19 mouse cellular contexts compared by ENCODE assay signal in genomic region chr4:47497811-47498385, GRCm38 (mm10). TPM values are rescaled to one million over a fixed set of nuclear protein-coding genes. Genes with fewer than 3 reads are reported as not detected.
DNase-seq lines count a peak whose midpoint lies in the region; ATAC-seq and TF ChIP-seq lines count a peak whose summit lies in the region.
"Had no signal": no experiment of that assay in that cellular context is flagged by ENCODE, and none has a peak within 500 bp of the region (broad histone marks: within the 10 kb centered on the region; RNA-seq: fewer than 3 reads in every experiment).

No protein-coding gene starts in this region.

- H3K27me3 ChIP-seq in intestine, embryonic 15.5 days (replicated peaks), result no peaks in the 10 kb centered on the region
- H3K27me3 ChIP-seq in hindbrain, postnatal 0 days (ENCODE audit: insufficient read depth, low read length), result no peaks in the 10 kb centered on the region
- H3K27me3 ChIP-seq: embryonic facial prominence, embryonic 15.5 days; lung, embryonic 15.5 days; midbrain, embryonic 12.5 days had no signal

- no peak for TF ChIP-seq CTCF in hindbrain, postnatal 0 days (IDR thresholded peaks at IDR 0.05; ENCODE audit: low read depth)

- peak; percentile 64 for ATAC-seq in intestine, embryonic 15.5 days
- no peak for ATAC-seq in hindbrain, postnatal 0 days

- no peaks in the 10 kb centered on the region for H3K36me3 ChIP-seq in intestine, embryonic 15.5 days
- no peaks in the 10 kb centered on the region for H3K36me3 ChIP-seq in hindbrain, postnatal 0 days (ENCODE audit: insufficient read depth, low read length)
- H3K36me3 ChIP-seq: embryonic facial prominence, embryonic 15.5 days; hindbrain, embryonic 13.5 days; lung, embryonic 15.5 days; midbrain, embryonic 12.5 days had no signal

- 58% methylated on average over 7 of the region's 7 CpGs for WGBS in intestine, embryonic 15.5 days
- 65% methylated on average over 7 of the region's 7 CpGs for WGBS in hindbrain, postnatal 0 days

- H3K9me3 ChIP-seq in intestine, embryonic 15.5 days, result no peaks in the 10 kb centered on the region
- no peaks in the 10 kb centered on the region for H3K9me3 ChIP-seq in hindbrain, postnatal 0 days (ENCODE audit: low read length)
- H3K9me3 ChIP-seq: embryonic facial prominence, embryonic 15.5 days; hindbrain, embryonic 13.5 days; lung, embryonic 15.5 days; midbrain, embryonic 12.5 days had no signal

- H3K4me2 ChIP-seq in intestine, embryonic 15.5 days (replicated peaks), result no peak overlapping the region
- H3K4me2 ChIP-seq in hindbrain, postnatal 0 days (ENCODE audit: low read depth, low read length), result no peak overlapping the region
- H3K4me2 ChIP-seq: embryonic facial prominence, embryonic 15.5 days; hindbrain, embryonic 13.5 days; lung, embryonic 15.5 days; midbrain, embryonic 12.5 days had no signal

- intact Hi-C loops in left cerebral cortex, postnatal 36 days (cut with DNase I), result no loop called here

- H3K4me3 ChIP-seq in intestine, embryonic 15.5 days (replicated peaks), result no peak overlapping the region
- H3K4me3 ChIP-seq in hindbrain, postnatal 0 days (ENCODE audit: low read length), result no peak overlapping the region
- H3K4me3 ChIP-seq: embryonic facial prominence, embryonic 15.5 days; heart, adult 2 months; hindbrain, embryonic 13.5 days; lung, embryonic 15.5 days; midbrain, embryonic 12.5 days had no signal

- no peak overlapping the region for H3K9ac ChIP-seq in intestine, embryonic 15.5 days
- H3K9ac ChIP-seq in hindbrain, postnatal 0 days (replicated peaks; ENCODE audit: low read length), result no peak overlapping the region
- H3K9ac ChIP-seq: embryonic facial prominence, embryonic 15.5 days; hindbrain, embryonic 13.5 days; lung, embryonic 15.5 days; midbrain, embryonic 12.5 days had no signal

- DNase-seq in adrenal gland, postnatal 10 days, result peak; percentile 10
- DNase-seq in adrenal gland, adult 18-20 months (ENCODE audit: low spot score in 2 of 2), result no peak
- DNase-seq in 3134 (ENCODE audit: extremely low read depth, insufficient read length, low spot score), result peak; percentile 32
- DNase-seq in adrenal gland, postnatal 36 days, result peak; percentile 18 to 30
- no peak for DNase-seq in left cerebral cortex, postnatal 36 days (ENCODE audit: low spot score in 2 of 2)
- no peak for DNase-seq in Muller cell, postnatal 12 days (ENCODE audit: inconsistent ontology term)
- DNase-seq in hindbrain, postnatal 0 days (ENCODE audit: low spot score), result no peak
- DNase-seq: B cell, adult 2 months; cerebellum, adult 8-10 months; heart, adult 2 months; kidney, adult 11 months; thymus, adult 18-20 months had no signal

- H3K4me1 ChIP-seq in intestine, embryonic 15.5 days (replicated peaks), result 0 out of 2 replicates have a peak, but pooled peaks cover 5% of the 10 kb centered on the region
- no peaks in the 10 kb centered on the region for H3K4me1 ChIP-seq in hindbrain, postnatal 0 days (ENCODE audit: insufficient read depth, low read length)
- H3K4me1 ChIP-seq: lung, embryonic 15.5 days; midbrain, embryonic 12.5 days had no signal

- no peak overlapping the region for H3K27ac ChIP-seq in intestine, embryonic 15.5 days
- no peak overlapping the region for H3K27ac ChIP-seq in hindbrain, postnatal 0 days
- H3K27ac ChIP-seq: embryonic facial prominence, embryonic 15.5 days; heart, adult 2 months; hindbrain, embryonic 13.5 days; kidney, postnatal 0 days; lung, embryonic 15.5 days; macrophage; midbrain, embryonic 12.5 days had no signal

RNA-seq across cellular contexts. Expression of gene Sec61b, which starts 23.4 kb away (rescaled TPM):
- total RNA-seq in adrenal gland, postnatal 10 days (2021), result 100 to 1,000 TPM; 149 to 186 TPM
- 100 to 1,000 TPM; 177 to 216 TPM for total RNA-seq in adrenal gland, adult 18-20 months (2021)
- total RNA-seq in adrenal gland, postnatal 36 days (2021), result 100 to 1,000 TPM; 262 to 279 TPM
- 430 and 467 TPM in 2 replicates for polyA plus RNA-seq in intestine, embryonic 15.5 days (2015; fragmentation: Nextera tagmentation; extraction: Ambion mirVana)
- 10 to 100 TPM; 45.2 to 49.7 TPM for total RNA-seq in left cerebral cortex, postnatal 36 days (2021)
- total RNA-seq in hindbrain, postnatal 0 days (2014; rRNA removed), result 211 and 228 TPM in 2 replicates
- 247 and 259 TPM in 2 replicates for polyA plus RNA-seq in hindbrain, postnatal 0 days (2015; fragmentation: Nextera tagmentation; extraction: Ambion mirVana)

RNA-seq across cellular contexts. Expression of gene Alg2, which starts 23.8 kb away (rescaled TPM):
- 10 to 100 TPM; 68.8 to 83.3 TPM for total RNA-seq in adrenal gland, postnatal 10 days (2021)
- 100 to 1,000 TPM in 1 of 2 experiments, 10 to 100 TPM in 1; 90.5 to 148 TPM for total RNA-seq in adrenal gland, adult 18-20 months (2021)
- total RNA-seq in adrenal gland, postnatal 36 days (2021), result 100 to 1,000 TPM; 149 to 171 TPM
- polyA plus RNA-seq in intestine, embryonic 15.5 days (2015; fragmentation: Nextera tagmentation; extraction: Ambion mirVana), result 54.3 and 56.0 TPM in 2 replicates
- 100 to 1,000 TPM; 116 to 129 TPM for total RNA-seq in left cerebral cortex, postnatal 36 days (2021)
- 212 and 217 TPM in 2 replicates for total RNA-seq in hindbrain, postnatal 0 days (2014; rRNA removed)
- polyA plus RNA-seq in hindbrain, postnatal 0 days (2015; fragmentation: Nextera tagmentation; extraction: Ambion mirVana), result 265 and 288 TPM in 2 replicates

Comparison
In these comparisons a context has a peak if more than half of its experiments do, and no peak if none do; other contexts are left out.
1. DNase-seq: peak in adrenal gland, postnatal 10 days (single experiment), 3134 (single experiment) and adrenal gland, postnatal 36 days (2 of 2); none in adrenal gland, adult 18-20 months (0 of 2), left cerebral cortex, postnatal 36 days (0 of 2), Muller cell, postnatal 12 days (single experiment) and hindbrain, postnatal 0 days (single experiment).